Mouse (Mus musculus) megakaryocyte, embryonic 14.5 days (primary cell): ENCODE data around the gene Chek2.

Source experiments
- FLI1 ChIP-seq: IDR thresholded peaks from 2 replicates; pipeline ENCODE4 v1.6.1; 2012; ENCODE audit warnings: low read length, inconsistent platforms, mixed read lengths
- GATA1 ChIP-seq: IDR thresholded peaks from 3 replicates; pipeline ENCODE4 v1.6.1; 2012; ENCODE audit warnings: mixed read lengths, low read length, inconsistent platforms, borderline replicate concordance

DNA sequence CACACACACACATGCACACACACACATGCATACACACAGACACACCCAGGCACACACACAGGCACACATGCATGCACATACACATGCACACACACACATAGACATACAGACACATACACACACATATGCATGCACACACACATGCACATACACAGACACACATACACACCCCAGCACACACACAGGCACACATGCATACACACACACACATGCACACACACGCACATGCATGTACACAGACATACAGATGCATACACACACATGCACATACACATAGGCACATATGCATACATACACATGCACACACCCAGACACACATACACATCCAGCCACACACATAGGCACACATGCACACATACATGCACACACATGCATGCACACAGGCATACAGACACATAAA, 66.9 kb downstream of the Chek2 start:
- TF ChIP-seq GATA1 (no peak; the same call in 2 of the 3 replicates), FLI1 (no peak)
